Mouse (Mus musculus): ENCODE results near the gene Dixdc1. TPM values are rescaled to one million over a fixed set of nuclear protein-coding genes. Genes with fewer than 3 reads are reported as not detected.
A peak's percentile ranks its signal among the peaks of the same experiment; 100 is the strongest.

Dixdc1 gene
- polyA plus RNA-seq, 1 experiment from 2014 or later: 10.8 TPM

GRCm38 (mm10) chr9:50742261-50742660, 2.9 kb upstream of the Dixdc1 start:
- Histone ChIP-seq H3K4me3 (no peak overlapping the region), H3K27ac (ENCODE audit: poor library complexity, severe bottlenecking) (no peak overlapping the region), H3K4me1 (replicated peaks) (peaks cover 34% of the 10 kb centered on the region), H3K9ac (no peak overlapping the region), H3K36me3 (no peaks in the 10 kb centered on the region), H3K4me2 (no peak overlapping the region), H3K27me3 (replicated peaks) (no peaks in the 10 kb centered on the region), H3K9me3 (replicated peaks) (no peaks in the 10 kb centered on the region)
- no peak for ATAC-seq (ENCODE audit: insufficient number of reproducible peaks, low FRiP score)
- WGBS: 74% methylated on average over 3 of the region's 3 CpGs

GRCm38 (mm10) chr9:50740867-50741784, 1.8 kb upstream of the Dixdc1 start:
- WGBS: 82% methylated on average over 14 of the region's 14 CpGs
- ATAC-seq (ENCODE audit: insufficient number of reproducible peaks, low FRiP score): no peak
- Histone ChIP-seq H3K27me3 (replicated peaks) (no peaks in the 10 kb centered on the region), H3K36me3 (no peaks in the 10 kb centered on the region), H3K4me3 (no peak overlapping the region), H3K27ac (ENCODE audit: poor library complexity, severe bottlenecking) (no peak overlapping the region), H3K9ac (no peak overlapping the region), H3K9me3 (replicated peaks) (no peaks in the 10 kb centered on the region), H3K4me2 (no peak overlapping the region), H3K4me1 (replicated peaks) (peaks cover 22% of the 10 kb centered on the region; the same call in 1 of the 2 replicates)

DNA sequence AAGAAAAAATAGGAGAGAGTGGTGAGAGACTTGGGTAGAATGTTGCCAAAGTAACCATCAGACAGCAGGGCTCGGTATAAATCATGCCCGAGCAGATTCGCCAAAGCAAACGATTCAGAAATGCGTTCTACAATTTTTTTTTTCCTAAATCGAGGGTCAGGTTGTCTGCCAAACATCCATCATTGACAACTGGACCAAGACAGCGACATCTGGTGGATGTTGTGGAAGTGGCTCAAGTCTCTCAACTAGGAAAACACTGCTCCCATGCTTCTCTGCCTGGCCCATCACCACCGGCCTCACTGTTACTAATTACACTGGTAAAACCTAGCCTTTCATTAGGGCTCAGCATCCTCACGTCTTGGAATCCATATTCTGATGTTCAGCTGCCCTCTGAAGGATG, 4.3 kb downstream of the Dixdc1 start:
- H3K27ac ChIP-seq (ENCODE audit: poor library complexity, severe bottlenecking): no peak overlapping the region
- no peaks in the 10 kb centered on the region for H3K27me3 ChIP-seq (replicated peaks)
- no peak for ATAC-seq (ENCODE audit: insufficient number of reproducible peaks, low FRiP score)
- peaks cover 23% of the 10 kb centered on the region for H3K4me1 ChIP-seq (replicated peaks)
- H3K4me2 ChIP-seq: peak overlapping the region; percentile 31
- no peak overlapping the region for H3K4me3 ChIP-seq
- no peaks in the 10 kb centered on the region for H3K9me3 ChIP-seq (replicated peaks)
- H3K9ac ChIP-seq: no peak overlapping the region
- H3K36me3 ChIP-seq: no peaks in the 10 kb centered on the region
- WGBS: 4% methylated on average over 9 of the region's 9 CpGs

- Histone ChIP-seq H3K9me3 (replicated peaks) (no peaks in the 10 kb centered on the region), H3K27ac (ENCODE audit: poor library complexity, severe bottlenecking) (no peak overlapping the region), H3K4me2 (no peak overlapping the region), H3K4me1 (replicated peaks) (peaks cover 15% of the 10 kb centered on the region), H3K9ac (peak overlapping the region; percentile 5; the same call in 1 of the 2 replicates), H3K27me3 (replicated peaks) (no peaks in the 10 kb centered on the region), H3K4me3 (no peak overlapping the region), H3K36me3 (no peaks in the 10 kb centered on the region)
- ATAC-seq (ENCODE audit: insufficient number of reproducible peaks, low FRiP score): no peak
- 41% methylated on average over 4 of the region's 4 CpGs for WGBS
Observed at GRCm38 (mm10) chr9:50732560-50732959, 6.8 kb downstream of the Dixdc1 start.

DNA sequence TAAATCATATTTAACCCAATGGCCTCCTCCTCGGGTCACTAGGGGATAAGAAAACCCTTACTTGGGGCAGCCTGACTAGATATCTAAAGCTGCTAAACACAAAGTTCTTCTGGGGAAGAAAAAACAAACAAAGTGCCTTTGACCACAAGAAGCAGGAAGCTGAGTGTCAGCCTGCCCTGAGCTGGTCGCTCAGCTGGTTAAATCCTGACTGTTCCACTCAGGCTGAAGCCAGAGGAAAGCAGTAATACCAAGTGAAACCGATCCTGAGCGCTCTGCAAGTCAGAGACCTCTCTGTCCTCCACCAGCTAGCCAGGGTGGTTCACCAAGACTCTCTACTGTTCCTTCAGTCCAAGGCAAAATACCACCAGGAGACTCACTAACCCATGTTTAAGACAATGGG, 9.7 kb downstream of the Dixdc1 start:
- H3K27ac ChIP-seq (ENCODE audit: poor library complexity, severe bottlenecking): no peak overlapping the region
- 31% methylated on average over 4 of the region's 4 CpGs for WGBS
- H3K4me3 ChIP-seq: no peak overlapping the region
- H3K9ac ChIP-seq: no peak overlapping the region
- no peaks in the 10 kb centered on the region for H3K36me3 ChIP-seq
- H3K4me1 ChIP-seq (replicated peaks): peaks cover 40% of the 10 kb centered on the region
- H3K27me3 ChIP-seq (replicated peaks): no peaks in the 10 kb centered on the region
- no peak overlapping the region for H3K4me2 ChIP-seq
- H3K9me3 ChIP-seq (replicated peaks): no peaks in the 10 kb centered on the region
- ATAC-seq (ENCODE audit: insufficient number of reproducible peaks, low FRiP score): no peak

- Histone ChIP-seq H3K4me3 (peak overlapping the region; percentile 57), H3K27ac (ENCODE audit: poor library complexity, severe bottlenecking) (peak overlapping the region; percentile 70), H3K4me2 (peak overlapping the region; percentile 89), H3K27me3 (replicated peaks) (no peaks in the 10 kb centered on the region), H3K4me1 (replicated peaks) (peaks cover 49% of the 10 kb centered on the region), H3K9me3 (replicated peaks) (no peaks in the 10 kb centered on the region), H3K9ac (peak overlapping the region; percentile 79), H3K36me3 (no peaks in the 10 kb centered on the region)
- WGBS: under 1% methylated on average over 45 of the region's 45 CpGs
- ATAC-seq (ENCODE audit: insufficient number of reproducible peaks, low FRiP score): peak; percentile 83
Observed at GRCm38 (mm10) chr9:50727925-50728651, 11.2 kb downstream of the Dixdc1 start.

DNA sequence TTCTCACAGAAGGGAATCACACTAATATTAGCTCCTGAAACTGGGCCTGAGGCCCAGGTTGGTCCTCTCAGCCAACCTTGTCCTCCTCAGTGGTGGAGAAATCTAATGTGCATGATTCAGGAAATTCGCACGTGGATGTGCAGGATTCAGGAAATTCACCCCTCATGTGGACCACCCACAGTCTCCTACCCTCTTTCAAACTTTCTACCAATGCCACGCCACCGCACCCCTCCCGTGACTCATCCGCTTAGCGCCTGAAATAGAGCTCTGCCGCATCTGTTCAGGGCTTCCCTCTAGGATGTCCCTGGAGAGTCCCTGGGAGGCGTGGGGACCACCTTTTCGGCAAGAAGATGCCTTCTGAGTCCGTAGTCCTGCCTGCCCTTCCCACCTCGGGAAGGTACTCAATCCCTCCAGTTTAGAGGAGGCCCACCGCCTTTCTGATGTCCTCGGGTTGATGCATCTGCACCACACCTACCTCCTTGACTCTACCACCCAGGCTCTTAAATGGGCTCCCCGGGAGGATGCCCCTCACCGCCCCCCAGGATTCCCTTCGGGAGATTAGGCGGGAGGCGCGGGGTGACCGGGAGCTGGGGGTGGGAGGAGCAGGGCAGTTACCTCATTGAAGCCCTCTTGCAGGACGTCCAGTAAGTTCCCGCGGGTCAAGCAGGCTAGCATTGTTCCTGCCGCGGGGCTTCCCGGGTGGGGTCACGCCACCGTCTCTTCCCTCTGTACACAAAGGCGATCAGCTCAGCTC, 12.0 kb downstream of the Dixdc1 start:
- 4% methylated on average over 30 of the region's 30 CpGs for WGBS
- peak overlapping the region; percentile 70 for H3K27ac ChIP-seq (ENCODE audit: poor library complexity, severe bottlenecking)
- H3K36me3 ChIP-seq: no peaks in the 10 kb centered on the region
- peak overlapping the region; percentile 89 for H3K4me2 ChIP-seq
- ATAC-seq (ENCODE audit: insufficient number of reproducible peaks, low FRiP score): peak; percentile 31; the same call in 1 of the 2 replicates
- peak overlapping the region; percentile 57 for H3K4me3 ChIP-seq
- peak overlapping the region; percentile 79 for H3K9ac ChIP-seq
- no peaks in the 10 kb centered on the region for H3K27me3 ChIP-seq (replicated peaks)
- no peaks in the 10 kb centered on the region for H3K9me3 ChIP-seq (replicated peaks)
- H3K4me1 ChIP-seq (replicated peaks): peaks cover 50% of the 10 kb centered on the region

DNA sequence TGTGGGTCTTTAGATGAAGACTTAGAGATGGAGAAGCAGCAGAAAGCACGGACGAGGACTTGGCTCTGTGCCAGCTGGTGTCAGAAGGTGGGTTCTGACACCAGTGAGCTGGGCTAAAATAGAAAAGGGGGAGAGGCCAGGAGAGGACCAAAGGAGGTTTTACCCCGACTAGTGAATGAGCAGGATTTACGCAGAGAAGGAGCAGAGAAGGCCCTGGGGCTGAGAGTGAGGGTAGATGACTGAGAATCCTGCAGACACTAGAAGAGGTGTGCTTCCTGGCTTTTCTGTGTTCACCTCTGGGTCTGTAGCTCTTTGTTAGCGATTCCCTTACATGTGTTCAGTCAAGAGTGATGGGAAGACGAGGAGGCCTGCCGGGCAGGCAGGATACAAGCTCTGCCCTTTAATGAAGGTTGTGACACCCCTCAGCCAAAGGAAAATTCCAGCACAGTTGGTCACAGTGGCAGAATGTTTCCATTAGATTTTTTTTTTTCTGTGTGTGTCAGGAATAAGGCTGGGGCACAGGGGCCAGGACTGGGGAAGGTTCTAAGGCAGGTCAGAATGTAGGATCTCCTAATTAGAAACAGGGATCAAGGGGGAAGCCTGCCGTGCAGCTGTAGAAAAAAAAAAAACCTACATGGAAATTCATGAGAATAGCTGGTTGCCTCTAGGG, 13.3 kb downstream of the Dixdc1 start:
- Histone ChIP-seq H3K4me1 (replicated peaks) (peaks cover 56% of the 10 kb centered on the region), H3K27ac (ENCODE audit: poor library complexity, severe bottlenecking) (peak overlapping the region; percentile 70), H3K9me3 (replicated peaks) (no peaks in the 10 kb centered on the region), H3K4me3 (no peak overlapping the region), H3K9ac (no peak overlapping the region; the same call in 1 of the 2 replicates), H3K36me3 (no peaks in the 10 kb centered on the region), H3K4me2 (peak overlapping the region; percentile 89), H3K27me3 (replicated peaks) (no peaks in the 10 kb centered on the region)
- 40% methylated on average over 8 of the region's 8 CpGs for WGBS
- no peak for ATAC-seq (ENCODE audit: insufficient number of reproducible peaks, low FRiP score)

GRCm38 (mm10) chr9:50724661-50725330, 14.5 kb downstream of the Dixdc1 start:
- ATAC-seq (ENCODE audit: insufficient number of reproducible peaks, low FRiP score): no peak
- Histone ChIP-seq H3K4me3 (no peak overlapping the region), H3K4me1 (replicated peaks) (peaks cover 58% of the 10 kb centered on the region), H3K27me3 (replicated peaks) (no peaks in the 10 kb centered on the region), H3K36me3 (no peaks in the 10 kb centered on the region), H3K9me3 (replicated peaks) (no peaks in the 10 kb centered on the region), H3K4me2 (no peak overlapping the region), H3K27ac (ENCODE audit: poor library complexity, severe bottlenecking) (peak overlapping the region; percentile 72), H3K9ac (peak overlapping the region; percentile 38; the same call in 1 of the 2 replicates)
- WGBS: 35% methylated on average over 3 of the region's 3 CpGs

- H3K27ac ChIP-seq (ENCODE audit: poor library complexity, severe bottlenecking): peak overlapping the region; percentile 72
- ATAC-seq (ENCODE audit: insufficient number of reproducible peaks, low FRiP score): no peak
- 0 out of 2 replicates have a peak, but pooled peaks cover 3% of the 10 kb centered on the region for H3K9me3 ChIP-seq (replicated peaks)
- H3K4me3 ChIP-seq: no peak overlapping the region
- peaks cover 58% of the 10 kb centered on the region for H3K4me1 ChIP-seq (replicated peaks)
- H3K36me3 ChIP-seq: no peaks in the 10 kb centered on the region
- H3K27me3 ChIP-seq (replicated peaks): no peaks in the 10 kb centered on the region
- WGBS: 74% methylated on average over 2 of the region's 2 CpGs
- no peak overlapping the region for H3K9ac ChIP-seq
- H3K4me2 ChIP-seq: no peak overlapping the region
Observed at GRCm38 (mm10) chr9:50724147-50724546, 15.2 kb downstream of the Dixdc1 start.

Measured in heart, embryonic 12.5 days (tissue).